Mouse (Mus musculus): ENCODE results near the gene Gm4969.

Gm4969 gene

DNA sequence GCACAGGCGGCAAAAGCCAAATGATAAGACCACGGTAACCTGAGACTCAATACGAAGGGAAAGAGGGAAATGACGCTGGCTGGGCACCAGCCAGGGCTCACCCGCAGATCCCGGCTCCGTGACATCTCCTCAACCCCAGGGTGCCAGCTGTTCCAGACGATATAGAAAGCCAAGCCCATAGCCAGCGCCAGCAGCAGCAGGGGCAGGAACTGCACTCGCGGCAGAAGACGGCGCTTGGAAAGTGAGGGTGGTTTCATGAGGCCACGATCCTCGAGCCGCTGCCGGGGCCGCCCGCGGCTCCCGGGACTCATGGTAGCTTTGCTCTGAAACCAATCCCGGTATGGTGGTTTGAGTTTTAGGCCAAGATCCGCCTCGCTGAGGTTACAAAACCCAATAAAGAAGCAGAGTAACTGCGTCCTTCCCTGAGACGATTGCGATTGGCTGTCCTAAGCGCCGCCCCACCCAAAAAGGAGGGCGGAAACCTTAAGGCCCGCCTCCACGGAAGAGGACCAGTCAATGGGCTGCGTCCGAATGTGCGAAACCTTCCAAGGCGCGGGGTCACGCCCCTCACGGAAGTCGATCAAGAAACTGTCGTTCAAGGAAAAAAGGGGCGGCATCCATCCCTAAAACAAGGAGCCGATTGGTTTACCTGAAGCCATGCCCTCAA, 30.8 kb upstream of the Gm4969 start, which contains the start of gene Qpctl:
TSS of gene Qpctl (minus strand) at position 417 of the 667 bp plus-strand sequence.
- ChIA-PET POLR2A (interaction anchor here in 3 of 4 experiments (0.6 to 6.6 kb wide), 16 partner anchors 12 to 210 kb away, joined by 3 to 35 read pairs (median 3); partner anchors contain the start of genes Cd3eap (in 1 of the 3), Fbxo46 (in 1 of the 3), Fosb (in 1 of the 3) and Ppp1r13l (in 1 of the 3)), CTCF (interaction anchor here (0.6 to 2.8 kb wide), 14 partner anchors 11 to 215 kb away, joined by 3 to 20 read pairs (median 4); partner anchors contain the start of genes Fbxo46 (in 1 of the 4) and Gm4969 (in 1 of the 4))

- POLR2A ChIA-PET, result interaction anchor here in 3 of 4 experiments (0.6 to 6.6 kb wide), 15 partner anchors 11 to 211 kb away, joined by 3 to 35 read pairs (median 3); partner anchors contain the start of genes Fbxo46 (in 2 of the 3), Cd3eap (in 1 of the 3), Fosb (in 1 of the 3) and Ppp1r13l (in 1 of the 3)
- CTCF ChIA-PET, result interaction anchor here (0.6 to 2.8 kb wide), 14 partner anchors 11 to 215 kb away, joined by 3 to 20 read pairs (median 4); partner anchors contain the start of genes Fbxo46 (in 1 of the 4) and Gm4969 (in 1 of the 4)
These were observed 30.2 kb upstream of the Gm4969 start for GRCm38 (mm10) chr7:19148180-19148874.

DNA sequence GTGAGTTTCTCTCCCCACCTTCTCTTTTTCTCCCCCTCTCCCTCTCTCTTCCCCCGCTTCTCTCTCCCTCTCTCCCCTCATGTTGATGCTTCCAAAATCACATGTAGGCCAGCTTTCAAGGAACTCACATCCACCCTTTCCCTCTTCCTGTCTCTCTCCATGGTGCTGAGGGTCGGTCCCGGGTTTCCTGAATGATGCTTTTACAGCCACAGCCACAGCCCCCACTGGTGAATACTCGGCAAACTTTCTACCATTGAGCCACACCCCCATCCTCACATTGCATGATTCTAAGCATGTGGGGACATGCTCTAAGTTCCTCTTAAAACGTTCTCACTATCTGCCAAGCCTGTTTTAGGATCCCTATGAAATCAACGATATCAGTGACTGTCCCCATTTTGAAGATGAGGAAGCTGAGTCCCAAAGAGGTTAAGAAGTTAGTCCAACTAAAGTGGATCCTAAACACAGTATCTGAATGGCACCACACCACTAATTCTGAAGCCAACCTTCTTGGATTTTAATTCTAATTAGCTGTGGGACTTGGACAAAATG, 29.4 kb upstream of the Gm4969 start:
- CTCF ChIA-PET, result interaction anchor here in 2 of 4 experiments (0.6 to 2.8 kb wide), 8 partner anchors 10 to 176 kb away, joined by 3 to 20 read pairs (median 3); no protein-coding TSS in a partner anchor
- POLR2A ChIA-PET, result interaction anchor here in 3 of 4 experiments (0.7 to 6.6 kb wide), 7 partner anchors 10 to 155 kb away, joined by 3 to 35 read pairs (median 4); partner anchors contain the start of gene Fbxo46 (in 1 of the 3)

DNA sequence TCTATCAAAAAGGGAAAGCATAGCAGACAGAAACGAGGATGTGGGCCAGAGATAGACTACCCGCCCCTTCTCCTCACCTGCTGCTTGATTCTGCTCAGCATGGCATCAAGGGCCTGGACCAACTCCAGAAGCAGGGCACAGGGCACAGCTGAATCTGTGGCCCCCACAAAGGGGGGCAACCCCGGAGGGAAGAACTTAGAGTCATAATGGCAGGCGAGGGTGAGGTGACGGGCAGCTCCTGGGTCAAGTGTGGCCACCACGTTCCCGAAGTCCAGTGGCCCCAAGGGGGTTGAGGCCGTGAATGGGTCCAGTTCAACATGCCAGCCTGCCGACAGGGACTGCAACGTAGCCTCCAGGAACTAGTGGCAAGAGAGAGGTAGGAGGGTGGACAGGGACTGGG, 28.6 kb upstream of the Gm4969 start:
- ChIA-PET POLR2A (interaction anchor here in 2 of 4 experiments (1.0 to 6.6 kb wide), 4 partner anchors 10 to 18 kb away, joined by 3 to 35 read pairs (median 4); no protein-coding TSS in a partner anchor), CTCF (interaction anchor here in 2 of 4 experiments (0.6 to 2.8 kb wide), 4 partner anchors 9 to 63 kb away, joined by 3 to 20 read pairs (median 3); partner anchors contain the start of gene Gm4969 (in 1 of the 2))

DNA sequence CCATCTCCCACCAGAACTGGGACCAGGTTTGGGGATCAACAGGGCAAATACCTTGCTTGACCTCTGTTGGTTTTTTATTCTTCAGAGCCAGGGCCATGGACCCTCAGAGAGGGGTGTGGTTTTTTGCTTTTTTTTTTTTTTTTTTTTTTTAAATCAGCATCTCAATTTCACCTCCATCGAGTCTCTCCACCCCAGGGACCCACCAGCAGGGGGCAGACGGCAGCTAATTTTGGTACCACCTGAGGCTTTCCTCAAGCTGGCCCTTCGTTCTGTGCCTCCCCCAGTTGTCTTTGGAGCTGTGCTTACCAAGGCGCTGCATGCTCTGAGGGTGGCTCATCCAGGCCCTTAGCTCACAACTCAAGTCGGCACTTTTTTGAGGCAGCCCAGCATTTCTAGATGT, 19.2 kb upstream of the Gm4969 start:
- POLR2A ChIA-PET, result interaction anchor here (0.6 to 4.9 kb wide), 18 partner anchors 10 to 807 kb away, joined by 3 to 35 read pairs (median 4); partner anchors contain the start of genes Qpctl (in 2 of the 4) and Snrpd2 (in 1 of the 4)

DNA sequence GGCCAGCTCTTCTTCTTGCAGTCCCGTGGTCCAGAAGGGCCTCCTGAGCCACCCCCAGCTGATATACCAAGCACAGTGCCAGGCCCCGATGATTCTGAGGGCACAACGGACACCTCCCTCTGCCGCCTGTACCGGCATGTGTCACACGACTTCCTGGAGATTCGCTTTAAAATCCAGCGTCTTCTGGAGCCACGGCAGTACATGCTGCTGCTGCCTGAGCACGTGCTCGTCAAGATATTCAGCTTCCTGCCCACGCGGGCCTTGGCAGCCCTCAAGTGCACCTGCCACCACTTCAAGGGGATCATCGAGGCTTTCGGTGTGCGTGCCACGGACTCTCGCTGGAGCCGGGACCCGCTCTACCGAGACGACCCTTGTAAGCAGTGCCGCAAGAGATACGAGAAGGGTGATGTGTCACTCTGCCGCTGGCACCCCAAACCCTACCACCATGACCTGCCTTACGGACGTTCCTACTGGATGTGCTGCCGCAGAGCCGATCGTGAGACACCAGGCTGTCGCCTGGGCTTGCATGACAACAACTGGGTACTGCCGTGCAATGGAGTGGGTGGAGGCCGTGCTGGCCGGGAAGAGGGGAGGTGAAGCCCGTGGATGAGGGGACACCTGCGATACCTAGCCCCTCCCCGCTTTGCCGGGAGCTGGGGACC, 18.6 kb upstream of the Gm4969 start:
- POLR2A ChIA-PET, result interaction anchor here in 3 of 4 experiments (0.7 to 4.9 kb wide), 9 partner anchors 10 to 102 kb away, joined by 3 to 35 read pairs (median 4); partner anchors contain the start of genes Qpctl (in 2 of the 3) and Snrpd2 (in 1 of the 3)

More for the DNA sequence above, 19.2 kb upstream of the Gm4969 start:
- CTCF ChIA-PET, result interaction anchor here (0.6 to 1.9 kb wide), 59 partner anchors 8 to 790 kb away, joined by 3 to 20 read pairs (median 4); partner anchors contain the start of genes Fbxo46 (in 2 of the 4), Cd3eap (in 1 of the 4), Eml2 (in 1 of the 4) and Gm4969 (in 1 of the 4)

DNA sequence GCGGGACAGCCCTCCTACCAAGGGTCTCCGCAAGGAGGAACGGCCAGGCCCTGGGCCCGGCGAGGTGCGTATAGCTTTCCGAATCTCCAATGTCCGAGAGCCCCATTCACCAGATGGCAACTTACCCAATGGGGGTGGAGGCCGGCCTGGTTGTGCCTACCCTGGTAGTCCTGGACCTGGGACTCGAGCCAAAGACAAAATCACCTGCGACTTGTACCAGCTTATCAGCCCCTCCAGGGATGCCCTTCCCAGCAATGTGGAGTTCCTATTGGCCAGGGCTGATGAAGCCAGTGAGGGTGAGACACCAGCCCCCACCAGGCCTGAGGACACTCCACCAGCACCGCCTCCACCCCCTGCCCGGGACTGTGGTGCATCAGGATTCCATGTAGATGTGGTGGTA, 18.0 kb upstream of the Gm4969 start:
- POLR2A ChIA-PET, result interaction anchor here in 2 of 4 experiments (0.6 to 4.9 kb wide), 7 partner anchors 11 to 143 kb away, joined by 3 to 35 read pairs (median 3); partner anchors contain the start of genes Qpctl (in 2 of the 2) and Snrpd2 (in 1 of the 2)
- CTCF ChIA-PET, result interaction anchor here in 3 of 4 experiments (0.5 to 2.1 kb wide), 18 partner anchors 9 to 263 kb away, joined by 3 to 8 read pairs (median 4); partner anchors contain the start of genes Eml2 (in 1 of the 3) and Qpctl (in 1 of the 3)

More for the DNA sequence above, 18.6 kb upstream of the Gm4969 start:
- CTCF ChIA-PET, result interaction anchor here (0.5 to 2.1 kb wide), 30 partner anchors 9 to 791 kb away, joined by 3 to 20 read pairs (median 4); partner anchors contain the start of genes Cd3eap (in 1 of the 4), Eml2 (in 1 of the 4), Fbxo46 (in 1 of the 4) and Ppm1n (in 1 of the 4)

DNA sequence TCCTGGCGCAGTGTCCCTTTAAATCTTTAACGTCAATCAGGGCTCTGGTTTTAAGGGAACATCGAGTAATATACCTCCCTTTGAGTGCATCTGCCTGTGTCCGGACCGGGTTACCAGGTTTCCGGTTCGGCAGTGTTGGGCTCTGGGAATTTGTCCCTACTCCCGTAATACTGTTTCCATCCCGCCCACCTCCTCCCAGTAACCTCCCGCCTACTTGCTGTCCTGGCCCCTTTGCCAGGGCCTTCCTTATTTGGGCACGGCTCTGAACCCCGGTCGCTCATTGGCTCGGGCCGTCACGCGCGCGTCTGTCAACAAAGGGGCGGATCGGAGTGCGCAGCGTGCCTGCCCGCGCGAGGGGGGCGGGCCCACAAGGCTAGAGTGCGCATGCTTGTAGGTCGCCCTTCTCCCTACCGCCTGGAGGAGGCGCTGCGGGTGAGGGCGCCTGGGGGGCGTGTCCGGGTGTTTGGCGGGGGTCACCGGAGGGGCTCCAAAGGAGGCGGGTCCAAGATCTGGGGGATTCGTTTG, 13.2 kb upstream of the Gm4969 start:
- ChIA-PET CTCF (interaction anchor here in 3 of 4 experiments (0.6 to 2.7 kb wide), 10 partner anchors 11 to 684 kb away, joined by 3 to 10 read pairs (median 3); partner anchors contain the start of genes Fbxo46 (in 1 of the 3) and Gipr (in 1 of the 3)), POLR2A (interaction anchor here in 3 of 4 experiments (0.7 to 6.7 kb wide), 14 partner anchors 9 to 556 kb away, joined by 3 to 32 read pairs (median 4); partner anchors contain the start of genes Fbxo46 (in 3 of the 3) and Gm4969 (in 1 of the 3))

GRCm38 (mm10) chr7:19130657-19131056, 12.5 kb upstream of the Gm4969 start:
- CTCF ChIA-PET, result interaction anchor here in 3 of 4 experiments (0.6 to 2.7 kb wide), 9 partner anchors 10 to 685 kb away, joined by 3 to 10 read pairs (median 3); partner anchors contain the start of genes Fbxo46 (in 1 of the 3), Foxa3 (in 1 of the 3) and Gipr (in 1 of the 3)
- POLR2A ChIA-PET, result interaction anchor here in 3 of 4 experiments (0.6 to 6.7 kb wide), 8 partner anchors 9 to 477 kb away, joined by 3 to 32 read pairs (median 5); partner anchors contain the start of genes Fbxo46 (in 2 of the 3) and Gm4969 (in 1 of the 3)

GRCm38 (mm10) chr7:19129396-19129795, 11.2 kb upstream of the Gm4969 start:
- CTCF ChIA-PET, result interaction anchor here in 1 of 4 experiments (1.3 to 2.0 kb wide), 2 partner anchors 10 to 106 kb away, joined by 3 to 8 read pairs; partner anchors contain the start of genes Fbxo46 and Foxa3
- POLR2A ChIA-PET, result interaction anchor here in 2 of 4 experiments (1.0 to 6.7 kb wide), 4 partner anchors 9 to 46 kb away, joined by 3 to 32 read pairs (median 15); partner anchors contain the start of genes Fbxo46 (in 2 of the 2), Eml2 (in 1 of the 2) and Gm4969 (in 1 of the 2)

DNA sequence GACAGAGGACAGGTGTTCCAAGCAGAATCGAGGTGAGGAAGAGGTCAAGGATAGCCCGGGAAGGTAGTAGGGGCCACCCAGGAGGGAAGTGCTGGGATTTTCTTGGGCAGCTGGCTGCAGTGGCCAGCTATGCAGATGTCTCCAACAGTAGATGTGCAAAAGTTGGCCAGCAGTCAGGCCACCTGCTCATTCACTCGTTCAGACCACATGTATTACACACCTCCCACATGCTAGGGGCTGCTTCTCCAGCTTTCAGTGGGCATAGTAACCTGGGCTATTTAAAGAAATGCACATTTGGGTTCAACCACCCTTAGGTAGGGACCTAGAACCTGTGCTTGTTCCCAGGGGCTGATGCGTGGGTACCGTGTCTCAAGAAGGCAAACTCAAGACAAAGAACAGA, 9.6 kb upstream of the Gm4969 start:
- ChIA-PET CTCF (interaction anchor here (0.6 to 1.3 kb wide), 10 partner anchors 9 to 225 kb away, joined by 3 to 6 read pairs (median 3); partner anchors contain the start of gene Six5 (in 1 of the 4)), POLR2A (interaction anchor here in 2 of 4 experiments (0.6 to 6.7 kb wide), 4 partner anchors 8 to 167 kb away, joined by 4 to 32 read pairs (median 16); partner anchors contain the start of genes Fbxo46 (in 2 of the 2) and Gm4969 (in 1 of the 2))

DNA sequence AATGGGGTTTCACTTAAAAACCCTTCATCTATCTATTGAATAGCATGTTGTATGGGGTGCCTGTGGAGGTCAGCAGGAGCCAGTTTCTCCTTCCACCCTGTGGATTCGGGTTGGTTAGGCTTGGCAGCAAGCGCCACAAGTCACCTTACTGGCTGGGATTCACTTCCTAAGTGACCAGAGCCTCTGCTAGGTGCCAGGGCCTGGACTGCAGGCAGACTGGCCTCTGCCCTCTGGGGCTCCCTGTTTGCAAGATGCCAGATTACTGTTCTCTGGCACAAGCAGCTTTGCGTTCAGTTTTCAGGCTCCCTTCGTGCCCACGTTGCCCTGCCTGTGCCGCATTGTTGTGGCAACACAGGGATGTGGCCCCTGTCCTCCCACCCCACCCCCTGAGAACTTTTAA, 6.5 kb upstream of the Gm4969 start:
- ChIA-PET CTCF (interaction anchor here in 2 of 4 experiments (0.6 to 1.7 kb wide), 5 partner anchors 10 to 388 kb away, joined by 3 to 6 read pairs (median 3); no protein-coding TSS in a partner anchor), POLR2A (interaction anchor here in 1 of 4 experiments (0.6 to 0.7 kb wide), 2 partner anchors 37 to 54 kb away, joined by 4 to 5 read pairs; no protein-coding TSS in a partner anchor)

GRCm38 (mm10) chr7:19121686-19122085, 3.5 kb upstream of the Gm4969 start:
- ChIA-PET POLR2A (interaction anchor here in 2 of 4 experiments (1.9 to 4.3 kb wide), 3 partner anchors 8 to 28 kb away, joined by 5 to 64 read pairs (median 32); partner anchors contain the start of gene Six5 (in 1 of the 2)), CTCF (interaction anchor here in 1 of 4 experiments (4.2 kb wide), 1 partner anchor 29 kb away, joined by 31 read pairs; no protein-coding TSS in a partner anchor)

DNA sequence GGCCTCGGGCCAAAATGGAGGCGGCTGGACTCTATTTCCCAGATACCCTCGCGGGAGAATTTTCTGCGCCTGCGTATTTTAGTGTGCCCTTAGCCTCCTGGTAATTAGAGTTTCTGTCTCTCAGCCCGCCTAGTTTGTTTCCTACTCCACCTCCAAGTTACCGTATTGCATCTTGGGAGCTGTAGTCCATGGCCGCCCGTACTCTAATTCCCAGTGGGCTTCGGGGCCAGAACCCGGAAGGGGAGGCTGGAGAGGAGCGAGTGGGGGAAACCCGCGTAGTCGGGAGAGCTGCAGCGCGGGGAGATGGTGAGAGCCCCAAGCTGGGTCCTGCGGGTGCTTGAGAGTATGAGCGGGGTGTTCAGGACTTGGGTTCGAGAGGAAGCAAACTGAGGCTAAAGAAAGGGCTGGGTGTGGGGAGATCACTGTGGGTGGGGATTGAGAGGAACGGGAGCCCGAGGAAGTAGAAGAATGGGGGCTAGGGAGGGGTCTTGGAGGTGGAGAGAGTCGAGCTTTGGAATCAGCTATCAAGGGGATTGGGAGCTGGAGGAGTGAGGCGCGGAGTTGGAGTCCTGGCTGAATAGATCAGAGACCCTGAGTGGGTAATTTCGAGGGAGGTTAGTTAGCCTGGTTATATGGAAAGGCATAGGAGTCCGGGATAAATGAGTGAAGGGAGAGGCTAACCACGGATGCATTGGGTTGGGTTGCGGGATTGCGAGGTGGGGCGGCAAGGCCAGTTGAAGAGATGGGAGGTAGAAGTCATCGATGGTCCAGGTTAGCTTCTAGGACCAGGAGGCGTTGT, 1.7 kb upstream of the Gm4969 start, which contains the start of gene Fbxo46:
TSS of gene Fbxo46 (plus strand) at position 229 of the 799 bp plus-strand sequence.
- CTCF ChIA-PET, result interaction anchor here (0.5 to 4.2 kb wide), 23 partner anchors 9 to 1106 kb away, joined by 3 to 31 read pairs (median 4); partner anchors contain the start of genes Foxa3 (in 2 of the 4), Eml2 (in 1 of the 4), Irf2bp1 (in 1 of the 4) and Qpctl (in 1 of the 4)
- POLR2A ChIA-PET, result interaction anchor here (0.6 to 4.3 kb wide), 43 partner anchors 10 to 509 kb away, joined by 3 to 64 read pairs (median 4); partner anchors contain the start of genes Six5 (in 3 of the 4), Gipr (in 2 of the 4), Rsph6a (in 2 of the 4) and Cd3eap (in 1 of the 4)

Data from embryonic stem cell, embryonic (primary cell).